Mouse (Mus musculus): Measurements from ENCODE around the gene Olfr1151. TPM values are rescaled to one million over a fixed set of nuclear protein-coding genes. Genes with fewer than 3 reads are reported as not detected.

The Olfr1151 gene
- polyA plus RNA-seq (2012; ENCODE audit: low replicate concordance) = not detected in 2 replicates

GRCm38 (mm10) chr2:87855562-87855961 lies at the start of gene Olfr1151:
Gene Olfr1151 (plus strand): TSS chr2:87855862.

GRCm38 (mm10) chr2:87809522-87809921 lies 46.1 kb upstream of the Olfr1151 start, which contains the start of gene Olfr1145:
Gene Olfr1145 (plus strand): TSS chr2:87809822.

GRCm38 (mm10) chr2:87830233-87830632 lies 25.4 kb upstream of the Olfr1151 start, which contains the start of gene Olfr1148:
Gene Olfr1148 (plus strand): TSS chr2:87830533.

GRCm38 (mm10) chr2:87843693-87844092 lies 12.0 kb upstream of the Olfr1151 start, which contains the start of gene Olfr1150-ps1:
Gene Olfr1150-ps1 (plus strand): TSS chr2:87843993.

GRCm38 (mm10) chr2:87866192-87866591 lies 10.5 kb downstream of the Olfr1151 start, which contains the start of gene Olfr1152:
Gene Olfr1152 (plus strand): TSS chr2:87866492.

GRCm38 (mm10) chr2:87894662-87895061 lies 39.0 kb downstream of the Olfr1151 start, which contains the start of gene Olfr1153:
Gene Olfr1153 (plus strand): TSS chr2:87894962.

GRCm38 (mm10) chr2:87905066-87905465 lies 49.4 kb downstream of the Olfr1151 start, which contains the start of gene Olfr1154:
Gene Olfr1154 (minus strand): TSS chr2:87905166.

Other genes with a start within 250 kb of the Olfr1151 start
- not detected in 2 replicates for gene Olfr1130, start 249.7 kb upstream of the Olfr1151 start, polyA plus RNA-seq (2012; ENCODE audit: low replicate concordance)
- gene Olfr1131, start 228.8 kb upstream of the Olfr1151 start, polyA plus RNA-seq (2012; ENCODE audit: low replicate concordance) = not detected in 2 replicates
- not detected in 2 replicates for gene Olfr1132, start 218.3 kb upstream of the Olfr1151 start, polyA plus RNA-seq (2012; ENCODE audit: low replicate concordance)
- not detected in 2 replicates for gene Olfr1133, start 208.5 kb upstream of the Olfr1151 start, polyA plus RNA-seq (2012; ENCODE audit: low replicate concordance)
- not detected in 2 replicates for gene Olfr1134, start 197.4 kb upstream of the Olfr1151 start, polyA plus RNA-seq (2012; ENCODE audit: low replicate concordance)
- gene Olfr1135, start 182.2 kb upstream of the Olfr1151 start, polyA plus RNA-seq (2012; ENCODE audit: low replicate concordance) = not detected in 2 replicates
- not detected in 2 replicates for gene Olfr1136, start 161.9 kb upstream of the Olfr1151 start, polyA plus RNA-seq (2012; ENCODE audit: low replicate concordance)
- gene Olfr1137, start 142.7 kb upstream of the Olfr1151 start, polyA plus RNA-seq (2012; ENCODE audit: low replicate concordance) = not detected in 2 replicates
- not detected in 2 replicates for gene Olfr1138, start 115.9 kb upstream of the Olfr1151 start, polyA plus RNA-seq (2012; ENCODE audit: low replicate concordance)
- not detected in 2 replicates for gene Olfr1140, start 112.1 kb upstream of the Olfr1151 start, polyA plus RNA-seq (2012; ENCODE audit: low replicate concordance)
- gene Olfr1141, start 101.9 kb upstream of the Olfr1151 start, polyA plus RNA-seq (2012; ENCODE audit: low replicate concordance) = not detected in 2 replicates
- gene Olfr152, start 76.4 kb upstream of the Olfr1151 start, polyA plus RNA-seq (2012; ENCODE audit: low replicate concordance) = not detected in 2 replicates
- gene Olfr1143, start 55.3 kb upstream of the Olfr1151 start, polyA plus RNA-seq (2012; ENCODE audit: low replicate concordance) = not detected in 2 replicates
- gene Olfr1145, start 46.0 kb upstream of the Olfr1151 start, polyA plus RNA-seq (2012; ENCODE audit: low replicate concordance) = not detected in 2 replicates
- not detected in 2 replicates for gene Olfr1148, start 25.3 kb upstream of the Olfr1151 start, polyA plus RNA-seq (2012; ENCODE audit: low replicate concordance)
- gene Olfr1150-ps1, start 11.9 kb upstream of the Olfr1151 start, polyA plus RNA-seq (2012; ENCODE audit: low replicate concordance) = not detected in 2 replicates
- gene Olfr1152, start 10.6 kb downstream of the Olfr1151 start, polyA plus RNA-seq (2012; ENCODE audit: low replicate concordance) = not detected in 2 replicates
- gene Olfr1153, start 39.1 kb downstream of the Olfr1151 start, polyA plus RNA-seq (2012; ENCODE audit: low replicate concordance) = 0.12 TPM in 1 of 2 replicates, not detected in the other
- not detected in 2 replicates for gene Olfr1154, start 49.3 kb downstream of the Olfr1151 start, polyA plus RNA-seq (2012; ENCODE audit: low replicate concordance)
- not detected in 2 replicates for gene Olfr1155, start 89.3 kb downstream of the Olfr1151 start, polyA plus RNA-seq (2012; ENCODE audit: low replicate concordance)
- not detected in 2 replicates for gene Olfr1156, start 97.2 kb downstream of the Olfr1151 start, polyA plus RNA-seq (2012; ENCODE audit: low replicate concordance)
- not detected in 2 replicates for gene Olfr1157, start 112.4 kb downstream of the Olfr1151 start, polyA plus RNA-seq (2012; ENCODE audit: low replicate concordance)
- gene Olfr74, start 118.8 kb downstream of the Olfr1151 start, polyA plus RNA-seq (2012; ENCODE audit: low replicate concordance) = not detected in 2 replicates
- not detected in 2 replicates for gene Olfr1158, start 134.3 kb downstream of the Olfr1151 start, polyA plus RNA-seq (2012; ENCODE audit: low replicate concordance)
- gene Olfr1160, start 152.4 kb downstream of the Olfr1151 start, polyA plus RNA-seq (2012; ENCODE audit: low replicate concordance) = not detected in 2 replicates
- not detected in 2 replicates for gene Olfr1161, start 166.9 kb downstream of the Olfr1151 start, polyA plus RNA-seq (2012; ENCODE audit: low replicate concordance)
- not detected in 2 replicates for gene Olfr73, start 181.8 kb downstream of the Olfr1151 start, polyA plus RNA-seq (2012; ENCODE audit: low replicate concordance)
- gene Olfr1162, start 195.3 kb downstream of the Olfr1151 start, polyA plus RNA-seq (2012; ENCODE audit: low replicate concordance) = not detected in 2 replicates
- not detected in 2 replicates for gene Olfr1163, start 216.0 kb downstream of the Olfr1151 start, polyA plus RNA-seq (2012; ENCODE audit: low replicate concordance)
- not detected in 2 replicates for gene Olfr1164, start 238.1 kb downstream of the Olfr1151 start, polyA plus RNA-seq (2012; ENCODE audit: low replicate concordance)